Mouse (Mus musculus) MEL (cell line): ENCODE data around the gene Tiparp. TPM values are rescaled to one million over a fixed set of nuclear protein-coding genes. Genes with fewer than 3 reads are reported as not detected.
A peak's percentile ranks its signal among the peaks of the same experiment; 100 is the strongest.

Experiments used
- DNase-seq: peaks from one replicate; pipeline ENCODE4 v3.0.0; 2011; ENCODE audit warnings: low read depth, low spot score
- H3K27ac ChIP-seq: 2 replicates; pipeline ENCODE4 v1.5.1; 2012; ENCODE audit warnings: low read depth, mild to moderate bottlenecking, control low read depth, low read length, moderate library complexity; ENCODE audit not compliant: control insufficient read depth
- H3K27me3 ChIP-seq, 2 experiments: fragments of 150-350 bp in 1 of 2; sonication (generic) in 1 of 2; 2 replicates each; pipeline ENCODE4 v1.6.1; 2012; ENCODE audit warnings: low read length in 2 of 2, mild to moderate bottlenecking in 2 of 2, improper control_type of control experiment in 1 of 2, moderate library complexity in 1 of 2; ENCODE audit not compliant: insufficient read depth in 2 of 2, control insufficient read depth in 1 of 2
- H3K36me3 ChIP-seq, 2 experiments: 2 replicates each; pipeline ENCODE4 v1.6.1; 2012 to 2014; ENCODE audit warnings: low read length in 2 of 2, improper control_type of control experiment in 1 of 2, inconsistent platforms in 1 of 2, mild to moderate bottlenecking in 1 of 2; ENCODE audit not compliant: insufficient read depth in 2 of 2, control insufficient read depth in 1 of 2
- H3K4me1 ChIP-seq, 2 experiments: fragments of 150-350 bp in 1 of 2; sonication (generic) in 1 of 2; 2 replicates each; pipeline ENCODE4 v1.6.1; 2012; ENCODE audit warnings: low read length in 2 of 2, improper control_type of control experiment in 1 of 2, mild to moderate bottlenecking in 1 of 2; ENCODE audit not compliant: insufficient read depth in 2 of 2, control insufficient read depth in 1 of 2
- H3K4me3 ChIP-seq, 2 experiments: fragments of 150-350 bp in 1 of 2; sonication (generic) in 1 of 2; 2 replicates each; pipeline ENCODE4 v1.5.1; 2012; ENCODE audit warnings: low read depth in 2 of 2, low read length in 2 of 2, mild to moderate bottlenecking in 2 of 2, moderate library complexity in 2 of 2, control low read depth in 1 of 2, improper control_type of control experiment in 1 of 2; ENCODE audit not compliant: control insufficient read depth in 1 of 2, insufficient read depth in 1 of 2
- H3K79me2 ChIP-seq: 2 replicates; pipeline ENCODE4 v1.6.1; 2012; ENCODE audit warnings: mild to moderate bottlenecking, low read length, moderate library complexity; ENCODE audit not compliant: control insufficient read depth, poor library complexity, insufficient read depth
- H3K9ac ChIP-seq: 2 replicates; pipeline ENCODE4 v1.6.1; 2012; ENCODE audit warnings: low read depth, mild to moderate bottlenecking, control low read depth, low read length, moderate library complexity; ENCODE audit not compliant: control insufficient read depth, poor library complexity, severe bottlenecking
- H3K9me3 ChIP-seq: fragments of 150-350 bp; sonication (generic); replicated peaks from 2 replicates; pipeline ENCODE4 v1.6.1; 2012; ENCODE audit warnings: mild to moderate bottlenecking, low read length, improper control_type of control experiment, moderate library complexity; ENCODE audit not compliant: insufficient read depth
- BHLHE40 ChIP-seq: IDR thresholded peaks from 2 replicates; pipeline ENCODE4 v1.6.1; 2012; ENCODE audit warnings: low read depth, mild to moderate bottlenecking, inconsistent platforms, low read length, improper control_type of control experiment, borderline replicate concordance
- CHD1 ChIP-seq: IDR thresholded peaks from 2 replicates; pipeline ENCODE4 v1.6.1; 2012; ENCODE audit warnings: low read depth, mild to moderate bottlenecking, inconsistent platforms, low read length, improper control_type of control experiment
- E2F4 ChIP-seq: IDR thresholded peaks from 2 replicates; pipeline ENCODE4 v1.6.1; 2011; ENCODE audit warnings: low read depth, low read length, improper control_type of control experiment, borderline replicate concordance
- ELF1 ChIP-seq: IDR thresholded peaks from 2 replicates; pipeline ENCODE4 v1.6.1; 2014; ENCODE audit warnings: low read depth, mild to moderate bottlenecking, inconsistent platforms, low read length, improper control_type of control experiment, moderate library complexity
- ETS1 ChIP-seq: IDR thresholded peaks from 2 replicates; pipeline ENCODE4 v1.6.1; 2012; ENCODE audit warnings: low read depth, mild to moderate bottlenecking, inconsistent platforms, low read length, improper control_type of control experiment, moderate library complexity
- MXI1 ChIP-seq: IDR thresholded peaks from 2 replicates; pipeline ENCODE4 v1.6.1; 2011; ENCODE audit warnings: mild to moderate bottlenecking, low read depth, low read length, improper control_type of control experiment
- NELFE ChIP-seq: IDR thresholded peaks from 2 replicates; pipeline ENCODE4 v1.6.1; 2011; ENCODE audit warnings: low read depth, low read length, improper control_type of control experiment
- RAD21 ChIP-seq: IDR thresholded peaks from 2 replicates; pipeline ENCODE4 v1.6.1; 2011; ENCODE audit warnings: mild to moderate bottlenecking, low read depth, low read length, improper control_type of control experiment
- RCOR1 ChIP-seq: IDR thresholded peaks from 2 replicates; pipeline ENCODE4 v1.6.1; 2012; ENCODE audit warnings: low read depth, mild to moderate bottlenecking, inconsistent platforms, low read length, improper control_type of control experiment
- SMC3 ChIP-seq: IDR thresholded peaks from 2 replicates; pipeline ENCODE4 v1.6.1; 2011; ENCODE audit warnings: low read depth, low read length, improper control_type of control experiment
- TAL1 ChIP-seq: IDR thresholded peaks from 2 replicates; pipeline ENCODE4 v1.6.1; 2012; ENCODE audit warnings: mild to moderate bottlenecking, inconsistent platforms, low read length, moderate library complexity, mixed read lengths
- UBTF ChIP-seq: IDR thresholded peaks from 2 replicates; pipeline ENCODE4 v1.6.1; 2012; ENCODE audit warnings: low read depth, mild to moderate bottlenecking, inconsistent platforms, low read length, improper control_type of control experiment, moderate library complexity, borderline replicate concordance; ENCODE audit not compliant: insufficient read depth
- polyA plus RNA-seq, 2 experiments: library from polyadenylated mRNA; stranded (reverse) in 1 of 2; unstranded in 1 of 2; fragments of >175 nt in 1 of 2; fragments of >200 nt in 1 of 2; gene quantifications; 2 replicates each; pipeline versions ENCODE4 v1.2.1 to v1.2.4; 2012; ENCODE audit warnings: low replicate concordance in 2 of 2, low read depth in 1 of 2; ENCODE audit not compliant: insufficient read length in 2 of 2, insufficient read depth in 1 of 2, missing spikeins in 1 of 2
- total RNA-seq: library from RNA; depleted of rRNA; stranded (reverse); fragments of 300-350 nt; gene quantifications from 2 replicates; pipeline ENCODE4 v1.2.3, GENCODE M21; 2012

The Tiparp gene
- total and polyA plus RNA-seq, 3 experiments, result 2.0 to 3.3 TPM; not detected in 1

DNA sequence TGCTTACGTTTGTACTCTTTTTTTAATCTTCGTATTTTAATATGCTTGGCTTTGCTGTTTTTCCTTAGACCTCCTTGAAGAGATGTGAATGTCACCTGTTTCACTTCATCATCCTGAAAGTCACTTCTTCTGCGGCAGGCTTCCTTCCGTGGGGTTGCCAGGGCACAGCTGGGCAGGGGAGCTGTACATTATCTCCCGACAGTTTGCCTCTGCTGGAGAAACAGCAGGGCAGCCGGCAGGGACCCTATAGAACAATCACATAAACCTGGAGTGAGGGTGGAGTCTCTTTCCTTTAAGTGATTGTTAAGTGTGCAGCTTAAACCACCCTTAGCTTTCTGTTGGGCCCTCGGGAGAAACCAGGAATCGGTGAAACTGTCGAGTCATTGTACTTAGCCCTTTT lies 11.1 kb upstream of the Tiparp start:
- peak; percentile 28 for DNase-seq
- no peak overlapping the region for H3K9ac ChIP-seq
- H3K4me3 ChIP-seq, result peak overlapping the region in 1 of 2 experiments; percentile 11; a peak in 1 of 4 replicates

DNA sequence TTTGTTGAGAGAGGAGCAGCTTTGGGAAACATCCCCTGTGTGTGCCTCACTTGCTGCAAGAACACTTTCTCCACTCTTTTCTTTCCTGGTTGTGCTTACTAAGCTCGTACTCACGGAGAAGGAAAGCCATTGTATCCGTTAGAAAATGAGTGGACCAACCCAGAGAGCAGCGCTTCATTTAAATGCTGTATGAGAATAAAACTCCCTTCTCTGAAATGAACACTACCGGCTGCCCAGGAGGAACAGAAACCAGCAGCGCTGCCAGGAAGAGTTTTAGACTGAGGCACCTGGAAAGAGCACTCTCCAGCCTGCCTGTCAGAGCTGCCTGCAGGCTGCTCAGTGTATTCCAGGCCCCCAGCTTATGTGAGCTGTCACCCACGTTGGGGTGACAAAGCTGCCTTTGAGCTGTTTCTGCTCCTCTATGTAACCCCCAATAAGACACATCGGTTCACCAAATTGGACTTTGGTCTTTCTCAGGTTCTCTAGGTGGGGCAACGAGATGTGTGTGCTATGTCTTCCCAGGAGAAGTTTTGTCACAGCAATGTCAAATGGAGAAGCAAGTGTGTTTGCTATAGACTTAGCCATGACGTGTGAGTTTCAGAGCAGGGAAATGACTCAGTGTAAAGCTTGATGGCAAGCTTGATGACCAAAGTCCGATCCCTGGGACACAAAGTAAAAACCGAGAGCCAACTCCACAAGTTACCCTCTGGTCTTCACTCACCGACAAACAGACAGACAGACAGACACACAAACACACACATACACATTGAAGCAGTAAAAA lies 10.3 kb upstream of the Tiparp start:
- no peaks in the 10 kb centered on the region for H3K4me1 ChIP-seq
- no peaks in the 10 kb centered on the region for H3K9me3 ChIP-seq
- H3K4me3 ChIP-seq, result no peak overlapping the region
- no peak overlapping the region for H3K9ac ChIP-seq
- no peak for TF ChIP-seq E2F4
- no peak for TF ChIP-seq ETS1
- TF ChIP-seq CHD1, result no peak
- no peak for TF ChIP-seq MXI1
- no peak for TF ChIP-seq BHLHE40
- TF ChIP-seq TAL1, result no peak
- no peak for TF ChIP-seq UBTF
- H3K36me3 ChIP-seq, result no peaks in the 10 kb centered on the region
- H3K79me2 ChIP-seq, result no peaks in the 10 kb centered on the region
- no peak for DNase-seq
- no peak overlapping the region for H3K27ac ChIP-seq
- H3K27me3 ChIP-seq, result peaks cover 4 to 7% of the 10 kb centered on the region in 2 experiments

More for the DNA sequence above, 11.1 kb upstream of the Tiparp start:
- TF ChIP-seq UBTF (no peak), RAD21 (no peak), SMC3 (no peak)
- TF ChIP-seq, all 39 proteins: peak for 0
- Histone ChIP-seq H3K36me3 (no peaks in the 10 kb centered on the region), H3K27ac (no peak overlapping the region), H3K27me3 (peaks cover 4 to 7% of the 10 kb centered on the region in 2 experiments), H3K4me1 (no peaks in the 10 kb centered on the region), H3K9me3 (no peaks in the 10 kb centered on the region), H3K79me2 (no peaks in the 10 kb centered on the region)

DNA sequence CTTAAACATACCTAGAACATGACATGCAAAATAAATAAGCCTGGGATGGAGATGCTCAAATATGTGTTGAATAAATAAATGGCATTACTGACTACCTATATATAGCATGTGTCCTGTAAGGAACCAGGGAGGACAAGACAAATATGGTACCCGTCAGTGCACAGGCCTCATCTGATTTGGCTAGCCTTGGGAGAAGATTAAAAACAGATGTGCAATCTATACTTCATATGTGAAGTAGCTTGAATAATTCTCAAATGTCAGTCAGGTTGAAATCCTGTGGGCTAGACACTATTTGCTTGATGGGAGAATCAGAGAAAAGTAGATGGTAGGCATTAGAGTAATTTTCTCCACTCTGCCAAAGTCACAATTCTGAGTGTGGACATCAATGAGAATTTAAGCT lies 6.8 kb upstream of the Tiparp start:
- no peaks in the 10 kb centered on the region for H3K9me3 ChIP-seq
- TF ChIP-seq ELF1 (no peak), RCOR1 (no peak), BHLHE40 (no peak), NELFE (no peak), E2F4 (no peak)
- no peak overlapping the region for H3K4me3 ChIP-seq
- H3K36me3 ChIP-seq, result peaks cover 0 to 2% of the 10 kb centered on the region in 2 experiments; a peak in 1 of 4 replicates
- no peak for DNase-seq
- no peaks in the 10 kb centered on the region for H3K4me1 ChIP-seq
- peaks cover 4 to 13% of the 10 kb centered on the region in 2 experiments for H3K27me3 ChIP-seq
- no peak overlapping the region for H3K9ac ChIP-seq
- no peaks in the 10 kb centered on the region for H3K79me2 ChIP-seq
- H3K27ac ChIP-seq, result no peak overlapping the region
